Mouse (Mus musculus): ENCODE results near the gene Erc1. TPM values are rescaled to one million over a fixed set of nuclear protein-coding genes. Genes with fewer than 3 reads are reported as not detected.
A peak's percentile ranks its signal among the peaks of the same experiment; 100 is the strongest.

The Erc1 gene
- polyA plus RNA-seq (2012; rRNA removed) = 4.7 and 6.3 TPM in 2 replicates

DNA sequence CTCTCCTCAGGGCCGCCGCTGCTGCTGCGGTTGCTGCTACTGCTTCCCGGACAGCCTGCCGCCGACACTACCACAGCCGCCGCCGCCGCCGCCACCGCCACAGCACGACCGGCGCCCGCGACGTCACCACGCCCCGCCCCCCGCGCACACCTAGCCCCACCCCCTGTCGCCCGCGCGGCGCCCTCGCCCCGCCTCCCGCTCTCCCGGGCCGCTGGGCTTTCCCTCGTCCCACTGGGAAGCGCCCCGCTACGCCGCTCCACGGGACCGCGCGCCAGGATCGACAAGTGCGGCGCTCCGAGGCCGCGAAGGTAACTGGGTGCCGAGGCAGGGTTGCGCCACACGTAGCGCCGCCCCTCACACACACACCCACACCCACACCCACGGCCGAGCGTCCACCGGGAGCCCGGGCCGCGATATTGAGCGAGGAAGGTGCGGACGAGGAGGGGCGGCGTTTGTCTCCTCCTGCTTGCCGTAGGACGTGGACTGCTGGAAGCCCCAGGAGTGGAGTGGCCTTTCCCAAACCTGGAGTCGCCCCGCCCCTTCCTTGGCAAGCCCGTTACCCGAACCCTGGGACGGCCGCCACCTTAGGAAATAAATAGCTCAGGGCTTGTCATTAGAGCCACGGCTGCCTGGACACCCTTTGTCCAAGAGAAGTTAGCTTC is at the start of gene Erc1:
Gene Erc1 (minus strand): TSS at position 134 of the 662 bp plus-strand sequence.
- DNase-seq (ENCODE audit: low read depth, low spot score) = peak; percentile 70
- WGBS = under 1% methylated on average over 52 of the region's 73 CpGs

- no peak for DNase-seq (ENCODE audit: low read depth, low spot score)
- WGBS = 89% methylated on average over 7 of the region's 7 CpGs
These were observed 44.7 kb upstream of the Erc1 start for GRCm38 (mm10) chr6:119892711-119893110.

DNA sequence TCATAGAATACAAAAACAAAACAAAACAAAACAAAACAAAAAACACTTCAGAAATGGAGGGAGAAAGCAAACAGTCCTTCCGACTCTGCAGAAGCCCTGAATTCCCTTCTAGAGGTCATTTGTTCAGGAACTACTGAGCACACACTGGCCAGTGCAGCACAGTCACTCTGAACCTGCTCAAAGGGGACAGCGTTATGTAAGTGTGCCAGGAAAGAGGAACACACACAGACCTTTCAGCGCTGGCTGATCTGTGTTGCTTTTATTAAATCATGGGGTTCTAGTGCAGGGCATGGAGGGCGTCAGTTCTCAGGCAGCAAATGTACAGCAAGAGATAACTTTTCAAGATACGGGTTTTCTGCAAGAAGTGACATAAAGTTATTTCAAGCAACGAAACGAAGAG is 35.2 kb upstream of the Erc1 start:
- no peak for DNase-seq (ENCODE audit: low read depth, low spot score)
- WGBS = 67% methylated on average over 7 of the region's 7 CpGs

GRCm38 (mm10) chr6:119864341-119865034 is 16.5 kb upstream of the Erc1 start:
- 76% methylated on average over 11 of the region's 11 CpGs for WGBS
- no peak for DNase-seq (ENCODE audit: low read depth, low spot score)

GRCm38 (mm10) chr6:119861519-119861918 is 13.6 kb upstream of the Erc1 start:
- 86% methylated on average over 8 of the region's 8 CpGs for WGBS
- no peak for DNase-seq (ENCODE audit: low read depth, low spot score)

GRCm38 (mm10) chr6:119860236-119860635 is 12.3 kb upstream of the Erc1 start:
- WGBS = 81% methylated on average over 2 of the region's 2 CpGs
- no peak for DNase-seq (ENCODE audit: low read depth, low spot score)

GRCm38 (mm10) chr6:119855471-119855870 is 7.5 kb upstream of the Erc1 start:
- no peak for DNase-seq (ENCODE audit: low read depth, low spot score)
- 87% methylated on average over 4 of the region's 4 CpGs for WGBS

DNA sequence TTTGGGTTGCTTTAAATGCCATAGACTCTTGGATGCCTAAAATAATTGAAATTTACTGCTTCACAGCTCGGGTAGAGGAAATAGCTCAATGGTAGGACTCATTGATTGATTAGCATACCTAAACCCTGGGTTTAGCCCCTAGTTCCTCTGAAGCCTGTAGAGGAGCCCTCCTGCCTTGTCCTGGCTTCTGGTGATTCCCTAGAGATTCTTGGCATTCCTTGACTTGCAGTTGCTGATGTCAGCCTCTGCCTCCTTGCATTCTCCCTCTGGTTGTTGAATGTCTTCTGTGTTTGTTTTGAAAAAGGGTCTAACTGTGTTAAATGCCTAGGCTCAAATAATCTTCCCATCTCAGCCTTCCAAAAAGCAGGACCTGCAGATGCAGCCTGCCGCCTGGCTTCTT is 6.2 kb upstream of the Erc1 start:
- 71% methylated on average over 2 of the region's 2 CpGs for WGBS
- no peak for DNase-seq (ENCODE audit: low read depth, low spot score)

GRCm38 (mm10) chr6:119849858-119850257 is 1.9 kb upstream of the Erc1 start:
- no peak for DNase-seq (ENCODE audit: low read depth, low spot score)
- WGBS = 92% methylated on average over 3 of the region's 3 CpGs

GRCm38 (mm10) chr6:119849348-119849709 is 1.4 kb upstream of the Erc1 start:
- DNase-seq (ENCODE audit: low read depth, low spot score) = no peak

GRCm38 (mm10) chr6:119848696-119849347 is 855 bp upstream of the Erc1 start:
- 20% methylated on average over 13 of the region's 13 CpGs for WGBS

More at GRCm38 (mm10) chr6:119849348-119849709, 1.4 kb upstream of the Erc1 start:
- 66% methylated on average over 3 of the region's 3 CpGs for WGBS

GRCm38 (mm10) chr6:119847518-119848033 is 391 bp downstream of the Erc1 start:
- under 1% methylated on average over 40 of the region's 40 CpGs for whole genome bisulfite sequencing
- no peak for DNase-seq (ENCODE audit: low read depth, low spot score)

More at GRCm38 (mm10) chr6:119848696-119849347, 855 bp upstream of the Erc1 start:
- no peak for DNase-seq (ENCODE audit: low read depth, low spot score)

GRCm38 (mm10) chr6:119846751-119847517 is 1.0 kb downstream of the Erc1 start:
- WGBS = 18% methylated on average over 11 of the region's 11 CpGs
- DNase-seq (ENCODE audit: low read depth, low spot score) = no peak

GRCm38 (mm10) chr6:119829951-119830350 is 18.0 kb downstream of the Erc1 start:
- WGBS = 89% methylated on average over 5 of the region's 5 CpGs
- DNase-seq (ENCODE audit: low read depth, low spot score) = no peak

DNA sequence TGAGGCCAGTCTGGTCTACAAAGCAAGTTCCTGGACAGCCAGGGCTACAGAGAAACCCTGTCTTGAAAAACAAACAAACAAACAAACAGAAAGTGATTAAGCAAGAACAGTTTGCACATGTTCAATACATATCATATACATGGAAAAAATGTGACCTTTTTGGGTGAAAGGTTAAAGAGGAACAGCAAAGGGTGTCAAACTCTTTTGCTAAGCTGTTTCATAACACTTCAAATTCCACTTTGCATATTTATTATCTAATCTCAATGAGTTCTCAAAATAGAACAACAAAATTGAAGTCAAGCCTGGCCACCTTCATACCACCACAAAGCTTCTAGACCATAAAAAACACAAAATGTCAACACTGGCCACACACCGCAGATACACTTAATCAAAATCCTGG is 19.8 kb downstream of the Erc1 start:
- WGBS = 100% methylated on average over 1 of the region's 1 CpGs
- no peak for DNase-seq (ENCODE audit: low read depth, low spot score)

- WGBS = 85% methylated on average over 4 of the region's 4 CpGs
- no peak for DNase-seq (ENCODE audit: low read depth, low spot score)
These were observed 21.3 kb downstream of the Erc1 start for GRCm38 (mm10) chr6:119826701-119827100.

- 89% methylated on average over 1 of the region's 1 CpGs for WGBS
These were observed 25.8 kb downstream of the Erc1 start for GRCm38 (mm10) chr6:119822216-119822615.

GRCm38 (mm10) chr6:119821158-119821557 is 26.8 kb downstream of the Erc1 start:
- no peak for DNase-seq (ENCODE audit: low read depth, low spot score)
- WGBS = 94% methylated on average over 1 of the region's 1 CpGs

More at GRCm38 (mm10) chr6:119822216-119822615, 25.8 kb downstream of the Erc1 start:
- no peak for DNase-seq (ENCODE audit: low read depth, low spot score)

GRCm38 (mm10) chr6:119818541-119818940 is 29.4 kb downstream of the Erc1 start:
- no peak for DNase-seq (ENCODE audit: low read depth, low spot score)
- WGBS = 60% methylated on average over 4 of the region's 4 CpGs

GRCm38 (mm10) chr6:119815426-119815825 is 32.5 kb downstream of the Erc1 start:
- DNase-seq (ENCODE audit: low read depth, low spot score) = no peak
- 82% methylated on average over 4 of the region's 4 CpGs for WGBS

Measured in large intestine, adult 2 months (tissue).